Mouse (Mus musculus): ENCODE measurements around the gene Nagk.
"Not testable (repeated sequence)": the region's sequence is repeated elsewhere in the genome, so short reads cannot be mapped to it uniquely, and the experiment has no call there.

The Nagk gene

GRCm38 (mm10) chr6:83794760-83795296 is at the start of gene Nagk:
TSS of gene Nagk (plus strand) at chr6:83794982.
- DNase-seq (ENCODE audit: low spot score) = peak; percentile 97

DNA sequence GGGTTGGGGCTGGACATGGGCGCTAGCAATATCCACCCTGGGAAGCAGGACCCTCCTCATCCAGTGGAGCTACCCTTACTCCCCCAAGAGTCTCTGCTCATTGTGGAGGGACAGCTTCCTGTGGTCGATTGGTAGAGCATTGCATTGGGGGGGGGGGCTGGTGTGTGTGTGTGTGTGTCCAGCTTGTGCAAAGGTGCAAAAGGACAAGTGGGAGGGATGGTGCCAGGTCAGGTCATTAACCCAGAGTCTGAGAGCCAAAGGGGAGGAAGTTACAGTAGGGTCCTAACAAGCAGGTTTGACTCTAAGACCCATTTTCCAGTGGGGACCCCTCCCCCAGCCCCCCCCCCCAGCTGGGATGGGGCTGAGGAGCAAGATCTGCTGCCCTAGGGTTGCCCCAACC is 49.3 kb upstream of the Nagk start:
- DNase-seq (ENCODE audit: low spot score) = no peak

DNA sequence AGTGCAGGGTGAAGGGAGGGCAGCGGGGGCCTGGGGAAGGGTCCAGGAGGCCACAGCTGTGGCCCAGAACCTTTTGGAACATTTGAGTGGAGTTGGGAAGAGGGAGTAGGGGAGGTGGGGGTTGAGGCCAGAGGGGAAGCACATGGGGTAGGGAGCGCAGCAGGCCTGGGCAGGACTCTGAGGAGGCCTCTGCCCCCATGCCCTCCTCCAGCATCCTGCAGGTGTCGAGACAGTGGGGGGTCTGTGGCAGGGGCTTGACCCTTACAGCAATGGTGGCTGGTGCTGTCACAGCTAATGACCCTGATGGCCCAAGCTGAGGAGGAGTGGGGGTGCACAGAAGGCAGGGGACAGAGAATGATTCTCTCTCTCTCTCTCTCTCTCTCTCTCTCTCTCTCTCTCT is 45.5 kb upstream of the Nagk start:
- no peak for DNase-seq (ENCODE audit: low spot score)

DNA sequence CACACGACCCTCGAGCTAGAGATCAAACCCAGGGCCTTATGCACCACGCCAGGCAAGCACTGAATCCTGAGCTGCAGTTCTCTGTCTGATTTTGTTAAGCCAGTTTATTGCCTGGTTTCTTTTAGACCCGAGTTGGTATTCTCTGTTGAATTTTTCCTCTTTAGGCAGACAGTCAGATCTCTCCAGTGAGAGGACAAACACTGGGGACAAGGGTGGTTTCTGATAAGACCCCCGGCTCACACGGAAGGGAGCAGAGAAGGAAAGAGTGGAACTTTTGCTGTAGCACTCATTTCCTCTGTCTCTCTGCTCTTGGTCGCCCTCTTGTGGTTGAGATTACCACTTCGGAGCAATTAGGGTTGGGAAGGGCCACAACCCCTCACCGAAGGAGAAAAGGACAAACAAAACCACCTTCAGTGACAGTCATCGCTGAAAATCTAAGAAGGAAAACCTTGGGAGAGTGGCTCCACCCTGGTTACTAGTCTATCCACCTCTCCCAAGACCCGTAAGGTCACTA is 44.6 kb upstream of the Nagk start:
- peak; percentile 27 for DNase-seq (ENCODE audit: low spot score)

DNA sequence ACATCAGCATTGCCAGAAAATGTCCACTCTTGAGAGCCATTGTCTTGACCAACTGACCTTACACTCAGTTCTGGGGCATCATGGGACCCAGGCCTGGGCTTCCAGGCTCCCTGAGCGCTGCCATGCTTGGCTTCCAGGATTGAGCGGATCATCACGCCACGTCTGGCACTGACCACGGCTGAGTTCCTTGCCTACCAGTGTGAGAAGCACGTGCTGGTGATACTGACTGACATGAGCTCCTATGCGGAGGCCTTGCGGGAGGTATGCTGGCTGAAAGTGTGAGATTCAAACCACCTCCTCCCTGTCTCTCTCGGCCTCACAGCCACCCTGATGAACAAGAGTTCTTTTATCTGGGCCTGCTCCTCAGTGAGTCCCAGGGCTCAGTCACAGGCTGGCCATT is 38.7 kb upstream of the Nagk start:
- DNase-seq (ENCODE audit: low spot score) = no peak

DNA sequence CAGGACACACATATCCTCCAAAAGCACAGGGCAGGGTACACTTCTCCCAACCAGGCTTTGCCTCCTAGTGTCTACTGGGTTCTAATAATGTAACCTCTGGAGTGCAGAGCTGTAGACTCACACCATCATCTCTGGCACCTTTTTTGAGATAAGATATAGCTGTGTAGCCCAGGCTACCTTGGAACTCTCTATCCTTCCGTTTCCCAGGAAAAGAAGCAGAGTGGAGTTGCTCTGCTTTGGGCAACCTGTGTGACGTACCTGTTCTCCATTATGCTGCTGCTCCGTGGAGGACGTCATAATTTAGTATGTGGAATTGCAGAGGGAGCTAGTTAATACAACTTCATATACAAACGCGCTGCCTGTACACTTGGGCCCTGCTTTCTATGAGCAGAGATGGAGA is 32.4 kb upstream of the Nagk start, which contains the start of gene Ankrd53:
Ankrd53 (plus strand) TSS at position 301 of the 400 bp plus-strand sequence.
- DNase-seq (ENCODE audit: low spot score) = no peak

GRCm38 (mm10) chr6:83762880-83763431 is 31.8 kb upstream of the Nagk start:
- peak; percentile 22 for DNase-seq (ENCODE audit: low spot score)

DNA sequence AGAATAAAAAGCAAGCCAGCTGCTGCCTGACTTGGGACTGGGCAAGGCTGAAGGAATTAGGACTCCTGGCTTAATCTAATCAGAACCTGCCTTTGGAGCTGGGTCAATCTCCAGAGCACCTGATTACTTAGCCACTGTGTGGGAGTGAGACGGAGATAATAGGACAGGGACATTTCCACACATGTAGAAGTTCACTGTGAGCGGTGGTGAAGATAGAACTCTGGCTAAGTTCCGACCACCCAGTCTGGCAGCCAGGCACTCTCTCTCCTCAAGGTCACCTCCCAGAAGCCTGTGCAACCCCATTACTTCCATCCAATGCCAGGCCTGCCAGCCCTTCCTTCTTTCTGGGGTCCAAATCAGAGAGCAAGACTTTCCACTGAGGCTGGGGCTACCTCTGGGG is 27.8 kb upstream of the Nagk start:
- DNase-seq (ENCODE audit: low spot score) = no peak

GRCm38 (mm10) chr6:83768485-83768884 is 26.3 kb upstream of the Nagk start:
- no peak for DNase-seq (ENCODE audit: low spot score)

DNA sequence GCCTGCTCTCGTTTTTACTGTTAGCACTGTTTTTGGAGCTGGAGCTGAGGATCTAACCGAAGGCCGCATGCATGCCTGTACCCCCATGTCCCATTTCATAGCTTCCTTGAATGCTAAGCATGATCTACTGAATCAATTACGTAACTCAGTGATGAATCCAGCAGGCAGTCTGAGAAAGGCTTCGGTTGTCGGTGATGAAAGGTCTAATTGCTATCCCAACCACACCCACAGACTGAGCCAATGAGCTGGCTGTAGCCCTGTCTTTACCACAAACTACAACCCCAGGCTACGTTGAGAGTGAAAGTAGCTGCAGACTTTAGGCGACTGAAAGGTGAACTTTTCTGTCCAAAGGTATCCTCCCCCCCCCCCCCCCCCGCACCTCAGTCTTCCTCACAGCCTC is 20.7 kb upstream of the Nagk start:
- no peak for DNase-seq (ENCODE audit: low spot score)

GRCm38 (mm10) chr6:83774781-83775563 is 19.8 kb upstream of the Nagk start:
- peak; percentile 33 for DNase-seq (ENCODE audit: low spot score)

GRCm38 (mm10) chr6:83775638-83776293 is 19.0 kb upstream of the Nagk start, which contains the start of gene Tex261:
TSS of gene Tex261 (minus strand) at chr6:83775813.
- peak; percentile 91 for DNase-seq (ENCODE audit: low spot score)

DNA sequence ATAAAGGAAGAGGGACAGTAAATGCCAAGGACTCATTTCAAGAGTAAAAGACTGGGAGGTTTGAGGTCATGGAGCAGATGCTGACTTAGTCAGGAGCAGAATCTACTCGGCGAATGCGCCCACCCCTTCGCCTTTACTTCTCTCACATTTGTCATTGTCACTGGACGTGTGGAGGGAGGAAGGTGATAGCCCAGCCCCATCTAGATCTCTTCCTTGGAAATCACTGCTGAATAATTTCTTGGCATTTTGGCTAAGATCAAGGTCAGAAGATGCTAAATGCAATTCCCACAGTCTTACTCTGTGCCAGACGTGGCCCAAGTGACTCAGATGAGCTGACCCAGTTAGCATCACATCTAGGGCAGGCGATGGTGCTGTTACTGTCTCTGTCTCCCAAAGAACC is 16.5 kb upstream of the Nagk start:
- DNase-seq (ENCODE audit: low spot score) = no peak

DNA sequence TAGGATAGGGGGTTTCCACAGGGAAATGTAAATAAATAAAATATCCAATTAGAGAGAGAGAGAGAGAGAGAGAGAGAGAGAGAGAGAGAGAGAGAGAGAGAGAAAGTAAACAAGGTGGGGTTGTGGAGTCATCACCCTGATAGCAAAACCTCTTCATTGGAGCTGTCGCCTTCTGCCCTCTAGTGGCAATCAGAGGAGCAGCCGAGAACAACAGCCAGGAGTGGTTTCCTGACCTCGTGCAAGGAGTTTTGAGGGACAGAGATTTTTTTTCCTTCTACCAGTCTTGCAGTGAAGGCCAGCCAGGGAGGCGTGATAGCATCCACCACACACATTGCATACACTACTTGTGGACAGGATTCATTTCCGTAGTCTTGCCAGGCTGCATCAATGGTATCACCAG is 15.8 kb upstream of the Nagk start:
- DNase-seq (ENCODE audit: low spot score) = peak; percentile 16

DNA sequence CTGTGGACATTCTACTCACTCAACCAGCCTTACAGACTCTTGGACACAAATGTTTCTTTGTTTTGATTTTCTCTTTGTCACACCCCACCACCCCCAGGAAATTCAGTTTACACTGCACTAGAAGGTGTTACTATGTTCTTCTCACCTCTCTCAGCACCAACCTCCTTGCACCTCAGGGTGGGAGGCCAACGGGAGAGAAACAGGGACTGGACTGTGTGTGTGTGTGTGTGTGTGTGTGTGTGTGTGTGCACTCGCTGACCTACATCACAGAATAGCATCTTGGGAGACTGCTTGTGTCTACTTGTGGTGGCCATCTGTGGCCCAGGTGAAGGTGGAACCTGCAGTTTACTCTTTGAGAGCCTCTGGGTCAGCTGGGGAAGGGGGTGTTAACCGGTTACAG is 8.4 kb upstream of the Nagk start:
- DNase-seq (ENCODE audit: low spot score) = no peak

- no peak for DNase-seq (ENCODE audit: low spot score)
Observed at GRCm38 (mm10) chr6:83788554-83788953, 6.2 kb upstream of the Nagk start.

DNA sequence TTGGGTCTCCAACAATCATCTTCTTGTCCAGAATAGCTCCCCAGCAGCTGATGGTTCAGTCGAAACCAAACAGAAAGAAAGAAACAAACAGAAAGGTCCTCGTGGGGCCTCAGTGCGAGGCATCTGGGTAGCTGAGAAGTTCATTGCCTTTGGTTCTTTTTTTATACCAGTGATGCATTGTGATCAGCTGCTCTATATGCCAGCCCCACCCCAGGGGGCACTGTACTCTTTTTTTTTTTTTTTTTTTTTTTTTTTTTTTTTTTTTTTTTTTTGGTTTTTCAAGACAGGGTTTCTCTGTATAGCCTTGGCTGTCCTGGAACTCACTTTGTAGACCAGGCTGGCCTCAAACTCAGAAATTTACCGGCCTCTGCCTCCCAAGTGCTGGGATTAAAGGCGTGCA is 4.2 kb upstream of the Nagk start:
- DNase-seq (ENCODE audit: low spot score) = not testable (repeated sequence)

GRCm38 (mm10) chr6:83791251-83791890 is 3.4 kb upstream of the Nagk start:
- no peak for DNase-seq (ENCODE audit: low spot score)

- DNase-seq (ENCODE audit: low spot score) = peak; percentile 77
Observed at GRCm38 (mm10) chr6:83795492-83795900, 714 bp downstream of the Nagk start.

- DNase-seq (ENCODE audit: low spot score) = no peak
Observed at GRCm38 (mm10) chr6:83796686-83797085, 1.9 kb downstream of the Nagk start.

DNA sequence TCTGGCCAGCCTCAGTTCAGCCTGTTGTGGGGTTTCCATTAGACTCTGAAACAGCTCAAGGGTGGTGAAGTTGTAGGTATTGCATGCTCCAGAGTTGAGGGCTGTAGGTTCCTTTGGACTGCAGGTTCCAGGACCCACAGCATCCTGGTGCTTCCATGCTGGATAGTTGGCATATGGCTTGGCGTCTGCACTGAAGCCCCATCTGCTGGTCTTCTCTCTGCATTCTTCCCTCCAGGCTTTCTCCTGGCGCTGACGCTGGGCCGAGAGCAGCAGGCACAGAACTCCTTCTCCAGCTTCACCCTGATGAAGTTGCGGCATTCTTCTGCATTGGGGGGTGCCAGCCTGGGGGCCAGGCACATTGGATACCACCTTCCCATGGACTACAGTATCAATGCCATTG is 7.3 kb downstream of the Nagk start:
- DNase-seq (ENCODE audit: low spot score) = no peak

GRCm38 (mm10) chr6:83802846-83803245 is 8.1 kb downstream of the Nagk start:
- DNase-seq (ENCODE audit: low spot score) = no peak

All from yolk sac, embryonic 10.5 days (tissue).